Mouse (Mus musculus): ENCODE data around the gene Pdzrn3. TPM values are rescaled to one million over a fixed set of nuclear protein-coding genes. Genes with fewer than 3 reads are reported as not detected.

Gene Pdzrn3
- polyA plus RNA-seq, 1 experiment from 2014 or later, result 5.5 TPM

- Histone ChIP-seq H3K9ac (ENCODE audit: low read depth, low read length) (no peak overlapping the region), H3K9me3 (ENCODE audit: control insufficient read depth) (no peaks in the 10 kb centered on the region), H3K36me3 (ENCODE audit: control insufficient read depth, insufficient read depth) (no peaks in the 10 kb centered on the region), H3K27me3 (replicated peaks; ENCODE audit: control insufficient read depth, insufficient read depth, low read length) (no peaks in the 10 kb centered on the region), H3K27ac (ENCODE audit: low read depth, low read length) (no peak overlapping the region), H3K4me1 (replicated peaks; ENCODE audit: control insufficient read depth, insufficient read depth, low read length) (0 out of 2 replicates have a peak, but pooled peaks cover 3% of the 10 kb centered on the region), H3K4me2 (replicated peaks; ENCODE audit: low read depth) (no peak overlapping the region), H3K4me3 (ENCODE audit: low read depth, low read length) (no peak overlapping the region)
- TF ChIP-seq CTCF (IDR thresholded peaks at IDR 0.05; ENCODE audit: low read depth), result no peak
- no peak for ATAC-seq
- WGBS, result 53% methylated on average over 6 of the region's 6 CpGs
These were observed 159.9 kb downstream of the Pdzrn3 start for GRCm38 (mm10) chr6:101217756-101218155.

- Histone ChIP-seq H3K4me2 (replicated peaks; ENCODE audit: low read depth) (peak overlapping the region; percentile 58), H3K27me3 (replicated peaks; ENCODE audit: control insufficient read depth, insufficient read depth, low read length) (no peaks in the 10 kb centered on the region), H3K36me3 (ENCODE audit: control insufficient read depth, insufficient read depth) (no peaks in the 10 kb centered on the region), H3K9ac (ENCODE audit: low read depth, low read length) (no peak overlapping the region), H3K27ac (ENCODE audit: low read depth, low read length) (no peak overlapping the region), H3K9me3 (ENCODE audit: control insufficient read depth) (no peaks in the 10 kb centered on the region), H3K4me1 (replicated peaks; ENCODE audit: control insufficient read depth, insufficient read depth, low read length) (0 out of 2 replicates have a peak, but pooled peaks cover 3% of the 10 kb centered on the region), H3K4me3 (ENCODE audit: low read depth, low read length) (peak overlapping the region; percentile 24)
- no peak for TF ChIP-seq CTCF (IDR thresholded peaks at IDR 0.05; ENCODE audit: low read depth)
- peak; percentile 85 for ATAC-seq
- 13% methylated on average over 16 of the region's 16 CpGs for WGBS
These were observed 162.3 kb downstream of the Pdzrn3 start for GRCm38 (mm10) chr6:101215436-101215791.

- ATAC-seq, result peak; percentile 69
- Histone ChIP-seq H3K4me2 (replicated peaks; ENCODE audit: low read depth) (peak overlapping the region; percentile 58), H3K4me1 (replicated peaks; ENCODE audit: control insufficient read depth, insufficient read depth, low read length) (0 out of 2 replicates have a peak, but pooled peaks cover 3% of the 10 kb centered on the region)
These were observed 162.8 kb downstream of the Pdzrn3 start for GRCm38 (mm10) chr6:101214734-101215435.

GRCm38 (mm10) chr6:101213066-101213465 is 164.6 kb downstream of the Pdzrn3 start:
- no peak for TF ChIP-seq CTCF (IDR thresholded peaks at IDR 0.05; ENCODE audit: low read depth)
- no peak overlapping the region for H3K9ac ChIP-seq (ENCODE audit: low read depth, low read length)
- H3K9me3 ChIP-seq (ENCODE audit: control insufficient read depth), result no peaks in the 10 kb centered on the region
- no peaks in the 10 kb centered on the region for H3K36me3 ChIP-seq (ENCODE audit: control insufficient read depth, insufficient read depth)
- no peak overlapping the region for H3K27ac ChIP-seq (ENCODE audit: low read depth, low read length)
- no peak overlapping the region for H3K4me3 ChIP-seq (ENCODE audit: low read depth, low read length)
- no peak for ATAC-seq
- no peak overlapping the region for H3K4me2 ChIP-seq (replicated peaks; ENCODE audit: low read depth)
- no peaks in the 10 kb centered on the region for H3K27me3 ChIP-seq (replicated peaks; ENCODE audit: control insufficient read depth, insufficient read depth, low read length)
- H3K4me1 ChIP-seq (replicated peaks; ENCODE audit: control insufficient read depth, insufficient read depth, low read length), result 0 out of 2 replicates have a peak, but pooled peaks cover 3% of the 10 kb centered on the region
- 86% methylated on average over 5 of the region's 5 CpGs for WGBS

More at GRCm38 (mm10) chr6:101214734-101215435, 162.8 kb downstream of the Pdzrn3 start:
- Histone ChIP-seq H3K27me3 (replicated peaks; ENCODE audit: control insufficient read depth, insufficient read depth, low read length) (no peaks in the 10 kb centered on the region), H3K36me3 (ENCODE audit: control insufficient read depth, insufficient read depth) (no peaks in the 10 kb centered on the region), H3K9ac (ENCODE audit: low read depth, low read length) (no peak overlapping the region), H3K9me3 (ENCODE audit: control insufficient read depth) (no peaks in the 10 kb centered on the region), H3K27ac (ENCODE audit: low read depth, low read length) (no peak overlapping the region), H3K4me3 (ENCODE audit: low read depth, low read length) (peak overlapping the region; percentile 24; the same call in 1 of the 2 replicates)
- TF ChIP-seq CTCF (IDR thresholded peaks at IDR 0.05; ENCODE audit: low read depth), result no peak
- WGBS, result 40% methylated on average over 8 of the region's 8 CpGs

- H3K4me3 ChIP-seq (ENCODE audit: low read depth, low read length), result no peak overlapping the region
- H3K4me2 ChIP-seq (replicated peaks; ENCODE audit: low read depth), result no peak overlapping the region
- H3K4me1 ChIP-seq (replicated peaks; ENCODE audit: control insufficient read depth, insufficient read depth, low read length), result 0 out of 2 replicates have a peak, but pooled peaks cover 3% of the 10 kb centered on the region
- ATAC-seq, result no peak
- H3K9me3 ChIP-seq (ENCODE audit: control insufficient read depth), result no peaks in the 10 kb centered on the region
- no peak overlapping the region for H3K27ac ChIP-seq (ENCODE audit: low read depth, low read length)
- WGBS, result 94% methylated on average over 6 of the region's 6 CpGs
- no peaks in the 10 kb centered on the region for H3K36me3 ChIP-seq (ENCODE audit: control insufficient read depth, insufficient read depth)
- TF ChIP-seq CTCF (IDR thresholded peaks at IDR 0.05; ENCODE audit: low read depth), result no peak
- no peak overlapping the region for H3K9ac ChIP-seq (ENCODE audit: low read depth, low read length)
- no peaks in the 10 kb centered on the region for H3K27me3 ChIP-seq (replicated peaks; ENCODE audit: control insufficient read depth, insufficient read depth, low read length)
These were observed 165.6 kb downstream of the Pdzrn3 start for GRCm38 (mm10) chr6:101212086-101212485.

GRCm38 (mm10) chr6:101211361-101211841 is 166.3 kb downstream of the Pdzrn3 start:
- H3K4me2 ChIP-seq (replicated peaks; ENCODE audit: low read depth), result no peak overlapping the region
- ATAC-seq, result no peak

More at GRCm38 (mm10) chr6:101211361-101211841, 166.3 kb downstream of the Pdzrn3 start:
- Histone ChIP-seq H3K4me1 (replicated peaks; ENCODE audit: control insufficient read depth, insufficient read depth, low read length) (0 out of 2 replicates have a peak, but pooled peaks cover 3% of the 10 kb centered on the region), H3K9ac (ENCODE audit: low read depth, low read length) (no peak overlapping the region), H3K27me3 (replicated peaks; ENCODE audit: control insufficient read depth, insufficient read depth, low read length) (no peaks in the 10 kb centered on the region), H3K36me3 (ENCODE audit: control insufficient read depth, insufficient read depth) (no peaks in the 10 kb centered on the region), H3K27ac (ENCODE audit: low read depth, low read length) (no peak overlapping the region), H3K9me3 (ENCODE audit: control insufficient read depth) (no peaks in the 10 kb centered on the region), H3K4me3 (ENCODE audit: low read depth, low read length) (no peak overlapping the region)
- WGBS, result 86% methylated on average over 8 of the region's 8 CpGs
- TF ChIP-seq CTCF (IDR thresholded peaks at IDR 0.05; ENCODE audit: low read depth), result no peak
